ENCODE assay signal across 12 mouse cellular contexts in genomic region chrX:53125838-53126467, GRCm38 (mm10).
DNase-seq lines count a peak whose midpoint lies in the region; ATAC-seq and TF ChIP-seq lines count a peak whose summit lies in the region.
"Had no signal": no experiment of that assay in that cellular context is flagged by ENCODE, and none has a peak within 500 bp of the region (broad histone marks: within the 10 kb centered on the region; RNA-seq: fewer than 3 reads in every experiment).

No protein-coding gene starts in this region.

- H3K36me3 ChIP-seq in intestine, embryonic 14.5 days (ENCODE audit: control insufficient read depth, insufficient read depth, low read length) = no peaks in the 10 kb centered on the region
- H3K36me3 ChIP-seq in intestine, postnatal 0 days (ENCODE audit: control insufficient read depth, insufficient read depth) = no peaks in the 10 kb centered on the region
- H3K36me3 ChIP-seq in hindbrain, postnatal 0 days (ENCODE audit: insufficient read depth, low read length) = no peaks in the 10 kb centered on the region
- no peaks in the 10 kb centered on the region for H3K36me3 ChIP-seq in neural tube, embryonic 13.5 days
- H3K36me3 ChIP-seq: liver, embryonic 15.5 days; neural tube, embryonic 12.5 days had no signal

- H3K4me3 ChIP-seq in intestine, embryonic 14.5 days (ENCODE audit: low read depth, low read length) = no peak overlapping the region
- H3K4me3 ChIP-seq in intestine, postnatal 0 days (ENCODE audit: low read depth, low read length) = no peak overlapping the region
- no peak overlapping the region for H3K4me3 ChIP-seq in hindbrain, postnatal 0 days (ENCODE audit: low read length)
- no peak overlapping the region for H3K4me3 ChIP-seq in neural tube, embryonic 13.5 days
- no peak overlapping the region for H3K4me3 ChIP-seq in layer of hippocampus, adult 2 months
- H3K4me3 ChIP-seq: liver, embryonic 15.5 days; neural tube, embryonic 12.5 days had no signal

- H3K9ac ChIP-seq in intestine, embryonic 14.5 days (ENCODE audit: low read length) = no peak overlapping the region
- H3K9ac ChIP-seq in intestine, postnatal 0 days (ENCODE audit: low read depth, low read length) = no peak overlapping the region
- H3K9ac ChIP-seq in hindbrain, postnatal 0 days (replicated peaks; ENCODE audit: low read length) = no peak overlapping the region
- H3K9ac ChIP-seq in neural tube, embryonic 13.5 days = no peak overlapping the region
- H3K9ac ChIP-seq: liver, embryonic 15.5 days; neural tube, embryonic 12.5 days had no signal

- peak; percentile 60 for DNase-seq in intestine, embryonic 14.5 days (ENCODE audit: low spot score)
- DNase-seq in embryo, embryonic 9.5 days (ENCODE audit: extremely low spot score) = peak; percentile 12
- DNase-seq in hindbrain, postnatal 0 days (ENCODE audit: low spot score) = peak; percentile 24
- no peak for DNase-seq in layer of hippocampus, adult 2 months (ENCODE audit: low spot score in 2 of 2)
- DNase-seq in gastrocnemius, adult 18-20 months (ENCODE audit: low spot score) = no peak
- DNase-seq in testis, postnatal 14 days (ENCODE audit: low spot score) = no peak
- DNase-seq: cerebellum, adult 11 months had no signal

- H3K27me3 ChIP-seq in intestine, embryonic 14.5 days (replicated peaks; ENCODE audit: control insufficient read depth, insufficient read depth, low read length) = no peaks in the 10 kb centered on the region
- H3K27me3 ChIP-seq in intestine, postnatal 0 days (replicated peaks; ENCODE audit: control insufficient read depth, insufficient read depth, low read length) = no peaks in the 10 kb centered on the region
- no peaks in the 10 kb centered on the region; the same call in 1 of the 2 replicates for H3K27me3 ChIP-seq in hindbrain, postnatal 0 days (ENCODE audit: insufficient read depth, low read length)
- no peaks in the 10 kb centered on the region for H3K27me3 ChIP-seq in neural tube, embryonic 13.5 days
- H3K27me3 ChIP-seq: neural tube, embryonic 12.5 days had no signal

- WGBS in intestine, embryonic 14.5 days = 29% methylated on average over 3 of the region's 3 CpGs
- WGBS in intestine, postnatal 0 days = 38% methylated on average over 3 of the region's 3 CpGs
- 46% methylated on average over 3 of the region's 3 CpGs for WGBS in hindbrain, postnatal 0 days
- WGBS in neural tube, embryonic 13.5 days = 39% methylated on average over 3 of the region's 3 CpGs

- no peaks in the 10 kb centered on the region; the same call in 1 of the 2 replicates for H3K4me1 ChIP-seq in intestine, embryonic 14.5 days (replicated peaks; ENCODE audit: control insufficient read depth, insufficient read depth, low read length)
- H3K4me1 ChIP-seq in intestine, postnatal 0 days (replicated peaks; ENCODE audit: control insufficient read depth, insufficient read depth, low read length) = no peaks in the 10 kb centered on the region
- H3K4me1 ChIP-seq in hindbrain, postnatal 0 days (ENCODE audit: insufficient read depth, low read length) = no peaks in the 10 kb centered on the region
- 0 out of 2 replicates have a peak, but pooled peaks cover 6% of the 10 kb centered on the region for H3K4me1 ChIP-seq in neural tube, embryonic 13.5 days (replicated peaks)
- H3K4me1 ChIP-seq: liver, embryonic 15.5 days; neural tube, embryonic 12.5 days had no signal

- no peak overlapping the region for H3K4me2 ChIP-seq in intestine, embryonic 14.5 days (ENCODE audit: low read length)
- H3K4me2 ChIP-seq in intestine, postnatal 0 days (replicated peaks; ENCODE audit: low read depth) = no peak overlapping the region
- H3K4me2 ChIP-seq in hindbrain, postnatal 0 days (ENCODE audit: low read depth, low read length) = no peak overlapping the region
- no peak overlapping the region for H3K4me2 ChIP-seq in neural tube, embryonic 13.5 days
- H3K4me2 ChIP-seq: liver, embryonic 15.5 days; neural tube, embryonic 12.5 days had no signal

- no peak for TF ChIP-seq CTCF in intestine, postnatal 0 days (IDR thresholded peaks at IDR 0.05; ENCODE audit: low read depth)
- TF ChIP-seq CTCF in hindbrain, postnatal 0 days (IDR thresholded peaks at IDR 0.05; ENCODE audit: low read depth) = no peak
- TF ChIP-seq CTCF in layer of hippocampus, adult 2 months (conservative IDR thresholded peaks at IDR 0.05) = no peak

- no peak overlapping the region for H3K27ac ChIP-seq in intestine, embryonic 14.5 days (ENCODE audit: low read depth)
- no peak overlapping the region for H3K27ac ChIP-seq in intestine, postnatal 0 days (ENCODE audit: low read depth, low read length)
- no peak overlapping the region for H3K27ac ChIP-seq in hindbrain, postnatal 0 days
- no peak overlapping the region for H3K27ac ChIP-seq in neural tube, embryonic 13.5 days (replicated peaks)
- no peak overlapping the region for H3K27ac ChIP-seq in layer of hippocampus, adult 2 months
- H3K27ac ChIP-seq: liver, embryonic 15.5 days; neural tube, embryonic 12.5 days had no signal

- ATAC-seq in intestine, embryonic 14.5 days (replicated peaks; ENCODE audit: low FRiP score, low TSS enrichment, low read depth) = 0 out of 2 replicates have a peak, but pooled peaks have one; percentile 32
- ATAC-seq in intestine, postnatal 0 days = no peak
- peak; percentile 49; the same call in 1 of the 2 replicates for ATAC-seq in hindbrain, postnatal 0 days
- peak; percentile 47; the same call in 1 of the 2 replicates for ATAC-seq in neural tube, embryonic 13.5 days (ENCODE audit: low read depth)
- ATAC-seq: CD4-positive, CD25-positive, alpha-beta regulatory T cell, adult 4 months had no signal

- H3K9me3 ChIP-seq in intestine, embryonic 14.5 days (ENCODE audit: control insufficient read depth, low read length) = no peaks in the 10 kb centered on the region
- H3K9me3 ChIP-seq in intestine, postnatal 0 days (ENCODE audit: control insufficient read depth) = no peaks in the 10 kb centered on the region
- H3K9me3 ChIP-seq in hindbrain, postnatal 0 days (ENCODE audit: low read length) = no peaks in the 10 kb centered on the region
- H3K9me3 ChIP-seq in neural tube, embryonic 13.5 days = no peaks in the 10 kb centered on the region
- H3K9me3 ChIP-seq: liver, embryonic 15.5 days; neural tube, embryonic 12.5 days had no signal

Comparison
In these comparisons a context has a peak if more than half of its experiments do, and no peak if none do; other contexts are left out.
1. DNase-seq: peak in intestine, embryonic 14.5 days (single experiment), embryo, embryonic 9.5 days (single experiment) and hindbrain, postnatal 0 days (single experiment); none in layer of hippocampus, adult 2 months (0 of 2), gastrocnemius, adult 18-20 months (single experiment) and testis, postnatal 14 days (single experiment).